Mouse (Mus musculus): ENCODE results near the gene Wdr76.

- TF ChIP-seq POLR2A (IDR thresholded peaks at IDR 0.05; ENCODE audit: low read depth, low read length) (no peak), CTCF (IDR thresholded peaks at IDR 0.05; ENCODE audit: extremely low read depth, insufficient read depth, insufficient read length, insufficient replicate concordance) (no peak)
Observed at GRCm38 (mm10) chr2:121551271-121551670, 44.7 kb downstream of the Wdr76 start.
